Mouse (Mus musculus) hindbrain, embryonic 10.5 days (tissue): Measurements from ENCODE around the gene Olfr558. TPM values are rescaled to one million over a fixed set of nuclear protein-coding genes. Genes with fewer than 3 reads are reported as not detected.

ENCODE experiments used
- DNase-seq: peaks from one replicate; pipeline ENCODE4 v3.0.0-alpha.2; 2017; ENCODE audit warnings: low spot score
- H3K27ac ChIP-seq: fragments of 300-500 bp; sonication (generic); 2 replicates; pipeline ENCODE4 v1.5.1; 2016; ENCODE audit warnings: mild to moderate bottlenecking, moderate library complexity
- H3K27me3 ChIP-seq: fragments of 300-500 bp; sonication (generic); 2 replicates; pipeline ENCODE4 v1.6.1; 2016; ENCODE audit warnings: mild to moderate bottlenecking; ENCODE audit not compliant: poor library complexity, insufficient read depth, severe bottlenecking
- H3K36me3 ChIP-seq: fragments of 300-500 bp; sonication (generic); 2 replicates; pipeline ENCODE4 v1.6.1; 2016; ENCODE audit warnings: mild to moderate bottlenecking, moderate library complexity
- H3K4me1 ChIP-seq: fragments of 300-500 bp; sonication (generic); replicated peaks from 2 replicates; pipeline ENCODE4 v1.6.1; 2016; ENCODE audit warnings: mild to moderate bottlenecking
- H3K4me3 ChIP-seq: fragments of 300-500 bp; sonication (generic); 2 replicates; pipeline ENCODE4 v1.5.1; 2016; ENCODE audit warnings: mild to moderate bottlenecking, moderate library complexity
- H3K9me3 ChIP-seq: fragments of 300-500 bp; sonication (generic); 2 replicates; pipeline ENCODE4 v1.6.1; 2016; ENCODE audit warnings: mild to moderate bottlenecking, moderate library complexity
- WGBS: fragments of 180-500 bp; shearing (Covaris S2); methylation state at CpG from one replicate; pipeline ENCODE4 v1.1.7; 2016; 5-methylcytosine and 5-hydroxymethylcytosine counted together
- polyA plus RNA-seq: library from polyadenylated mRNA; unstranded; fragments of >200 nt; fragmentation: Nextera tagmentation; extraction: Ambion mirVana; gene quantifications from 2 replicates; pipeline ENCODE4 v1.2.1, GENCODE M21; 2016

Gene Olfr558
- polyA plus RNA-seq = 0.06 and 0.10 TPM in 2 replicates

GRCm38 (mm10) chr7:102701915-102702314 is at the start of gene Olfr558:
Olfr558 (plus strand) TSS chr7:102702215.
- H3K27me3 ChIP-seq = no peaks in the 10 kb centered on the region
- DNase-seq = no peak
- no peaks in the 10 kb centered on the region for H3K36me3 ChIP-seq
- H3K9me3 ChIP-seq = no peaks in the 10 kb centered on the region
- no peak within 1 kb of the TSS for H3K27ac ChIP-seq
- H3K4me1 ChIP-seq = no peaks in the 10 kb centered on the region
- no peak within 1 kb of the TSS for H3K4me3 ChIP-seq

- Histone ChIP-seq H3K36me3 (no peaks in the 10 kb centered on the region), H3K4me1 (no peaks in the 10 kb centered on the region), H3K27me3 (no peaks in the 10 kb centered on the region), H3K27ac (no peak within 1 kb of the TSS), H3K9me3 (no peaks in the 10 kb centered on the region), H3K4me3 (no peak within 1 kb of the TSS)
- 76% methylated on average over 1 of the region's 1 CpGs for WGBS
- no peak for DNase-seq
These were observed 43.5 kb upstream of the Olfr558 start, which contains the start of gene Olfr555 for GRCm38 (mm10) chr7:102658523-102658922. Olfr555 (plus strand) TSS chr7:102658823.

- no peak within 1 kb of the TSS for H3K4me3 ChIP-seq
- no peaks in the 10 kb centered on the region for H3K36me3 ChIP-seq
- 63% methylated on average over 3 of the region's 3 CpGs for WGBS
- no peaks in the 10 kb centered on the region for H3K9me3 ChIP-seq
- no peak for DNase-seq
- H3K4me1 ChIP-seq = no peaks in the 10 kb centered on the region
- H3K27ac ChIP-seq = no peak within 1 kb of the TSS
- H3K27me3 ChIP-seq = no peaks in the 10 kb centered on the region
These were observed 37.4 kb upstream of the Olfr558 start, which contains the start of gene Olfr556 for GRCm38 (mm10) chr7:102664599-102664998. Olfr556 (plus strand) TSS chr7:102664899.

- Histone ChIP-seq H3K36me3 (no peaks in the 10 kb centered on the region), H3K4me1 (no peaks in the 10 kb centered on the region), H3K27me3 (no peaks in the 10 kb centered on the region), H3K9me3 (no peaks in the 10 kb centered on the region), H3K27ac (no peak overlapping the region), H3K4me3 (no peak overlapping the region)
- no peak for DNase-seq
- 44% methylated on average over 2 of the region's 2 CpGs for WGBS
These were observed 36.6 kb upstream of the Olfr558 start for GRCm38 (mm10) chr7:102665378-102665777.

- WGBS = 90% methylated on average over 2 of the region's 2 CpGs
- Histone ChIP-seq H3K9me3 (no peaks in the 10 kb centered on the region), H3K4me3 (no peak overlapping the region), H3K27ac (no peak overlapping the region), H3K36me3 (0 out of 2 replicates have a peak, but pooled peaks cover 7% of the 10 kb centered on the region), H3K4me1 (no peaks in the 10 kb centered on the region), H3K27me3 (no peaks in the 10 kb centered on the region)
- no peak for DNase-seq
These were observed 25.8 kb upstream of the Olfr558 start for GRCm38 (mm10) chr7:102676225-102676624.

- Histone ChIP-seq H3K4me3 (no peak overlapping the region), H3K27me3 (no peaks in the 10 kb centered on the region), H3K4me1 (no peaks in the 10 kb centered on the region), H3K36me3 (0 out of 2 replicates have a peak, but pooled peaks cover 7% of the 10 kb centered on the region), H3K9me3 (no peaks in the 10 kb centered on the region), H3K27ac (no peak overlapping the region)
- DNase-seq = no peak
- 92% methylated on average over 1 of the region's 1 CpGs for WGBS
These were observed 20.1 kb upstream of the Olfr558 start for GRCm38 (mm10) chr7:102681916-102682315.

GRCm38 (mm10) chr7:102686944-102687501 is 15.0 kb upstream of the Olfr558 start, which contains the start of gene Trim68:
Trim68 (minus strand) TSS chr7:102687327.
- H3K4me1 ChIP-seq = no peaks in the 10 kb centered on the region
- H3K4me3 ChIP-seq = peak within 1 kb of the TSS; percentile 62
- peak within 1 kb of the TSS; percentile 87 for H3K27ac ChIP-seq
- no peaks in the 10 kb centered on the region for H3K27me3 ChIP-seq
- WGBS = under 1% methylated on average over 40 of the region's 40 CpGs
- no peaks in the 10 kb centered on the region for H3K36me3 ChIP-seq
- no peaks in the 10 kb centered on the region for H3K9me3 ChIP-seq
- DNase-seq = peak; percentile 91

- no peaks in the 10 kb centered on the region for H3K36me3 ChIP-seq
- DNase-seq = peak; percentile 12
- H3K27me3 ChIP-seq = no peaks in the 10 kb centered on the region
- 78% methylated on average over 5 of the region's 5 CpGs for WGBS
- no peaks in the 10 kb centered on the region for H3K9me3 ChIP-seq
- H3K4me1 ChIP-seq = no peaks in the 10 kb centered on the region
- H3K27ac ChIP-seq = no peak within 1 kb of the TSS
- H3K4me3 ChIP-seq = no peak within 1 kb of the TSS
These were observed 6.5 kb upstream of the Olfr558 start, which contains the start of gene Olfr557 for GRCm38 (mm10) chr7:102695358-102696125. Olfr557 (plus strand) TSS chr7:102695910.

- Histone ChIP-seq H3K4me1 (no peaks in the 10 kb centered on the region), H3K4me3 (no peak overlapping the region), H3K27me3 (no peaks in the 10 kb centered on the region), H3K9me3 (no peaks in the 10 kb centered on the region), H3K36me3 (no peaks in the 10 kb centered on the region), H3K27ac (no peak overlapping the region)
- DNase-seq = no peak
- WGBS = 85% methylated on average over 7 of the region's 7 CpGs
These were observed 3.6 kb upstream of the Olfr558 start for GRCm38 (mm10) chr7:102698461-102698860.

GRCm38 (mm10) chr7:102718970-102719369 is 17.0 kb downstream of the Olfr558 start, which contains the start of gene Olfr33:
Olfr33 (minus strand) TSS chr7:102719070.
- Histone ChIP-seq H3K4me1 (no peaks in the 10 kb centered on the region), H3K27ac (no peak within 1 kb of the TSS), H3K27me3 (no peaks in the 10 kb centered on the region), H3K9me3 (no peaks in the 10 kb centered on the region), H3K36me3 (no peaks in the 10 kb centered on the region), H3K4me3 (no peak within 1 kb of the TSS)
- 55% methylated on average over 1 of the region's 1 CpGs for WGBS
- DNase-seq = no peak

GRCm38 (mm10) chr7:102727391-102727790 is 25.4 kb downstream of the Olfr558 start, which contains the start of gene Olfr559:
Olfr559 (minus strand) TSS chr7:102727491.
- H3K4me3 ChIP-seq = no peak within 1 kb of the TSS
- no peak within 1 kb of the TSS for H3K27ac ChIP-seq
- H3K36me3 ChIP-seq = no peaks in the 10 kb centered on the region
- no peaks in the 10 kb centered on the region for H3K4me1 ChIP-seq
- no peaks in the 10 kb centered on the region for H3K9me3 ChIP-seq
- no peak for DNase-seq
- H3K27me3 ChIP-seq = no peaks in the 10 kb centered on the region

- Histone ChIP-seq H3K4me1 (no peaks in the 10 kb centered on the region), H3K36me3 (no peaks in the 10 kb centered on the region), H3K9me3 (no peaks in the 10 kb centered on the region), H3K4me3 (no peak overlapping the region), H3K27me3 (no peaks in the 10 kb centered on the region), H3K27ac (no peak overlapping the region)
- DNase-seq = no peak
- 57% methylated on average over 1 of the region's 1 CpGs for WGBS
These were observed 31.8 kb downstream of the Olfr558 start for GRCm38 (mm10) chr7:102733793-102734192.

- Histone ChIP-seq H3K9me3 (no peaks in the 10 kb centered on the region), H3K4me1 (no peaks in the 10 kb centered on the region; the same call in 1 of the 2 replicates), H3K27ac (no peak overlapping the region), H3K36me3 (no peaks in the 10 kb centered on the region), H3K27me3 (no peaks in the 10 kb centered on the region), H3K4me3 (no peak overlapping the region)
- WGBS = 61% methylated on average over 2 of the region's 2 CpGs
- no peak for DNase-seq
These were observed 35.7 kb downstream of the Olfr558 start for GRCm38 (mm10) chr7:102737705-102738104.
